Mouse (Mus musculus): ENCODE data around the gene Vgll4. TPM values are rescaled to one million over a fixed set of nuclear protein-coding genes. Genes with fewer than 3 reads are reported as not detected.
"Not testable (repeated sequence)": the region's sequence is repeated elsewhere in the genome, so short reads cannot be mapped to it uniquely, and the experiment has no call there.

Gene Vgll4
- total RNA-seq, 2 experiments from 2014 or later, result 46.9 to 49.2 TPM

DNA sequence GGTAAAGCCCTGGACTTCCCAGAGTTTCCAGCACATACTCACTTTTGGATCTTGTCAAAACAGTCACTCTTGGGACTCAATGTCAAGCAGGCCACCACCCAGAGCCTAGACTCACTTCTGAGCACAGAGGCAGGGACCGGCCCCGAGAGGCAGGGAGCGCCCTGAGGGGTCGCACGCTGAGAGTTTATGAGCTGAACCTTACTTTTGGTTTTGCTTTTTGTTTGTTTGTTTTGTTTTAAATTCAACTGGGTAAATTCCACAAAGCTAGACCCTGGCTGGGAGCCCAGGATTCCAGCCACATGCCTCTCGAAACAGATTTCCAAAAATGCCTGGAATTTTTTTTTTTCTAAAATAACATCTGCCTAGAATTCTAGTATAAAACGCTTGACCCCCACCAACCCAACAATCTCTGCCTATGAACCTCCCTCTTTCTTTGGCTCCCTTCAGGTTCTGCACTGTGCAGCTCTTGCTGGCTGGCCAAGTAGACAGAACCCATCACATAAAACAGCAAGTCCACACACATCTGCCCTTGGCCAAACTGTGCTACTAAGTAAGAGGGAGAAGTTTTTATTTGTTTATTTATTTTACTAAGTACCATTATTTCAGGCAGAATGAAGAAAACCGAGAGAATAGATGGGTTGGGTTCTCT, 28.5 kb downstream of the Vgll4 start:
- DNase-seq (ENCODE audit: low spot score in 2 of 2), result no peak

DNA sequence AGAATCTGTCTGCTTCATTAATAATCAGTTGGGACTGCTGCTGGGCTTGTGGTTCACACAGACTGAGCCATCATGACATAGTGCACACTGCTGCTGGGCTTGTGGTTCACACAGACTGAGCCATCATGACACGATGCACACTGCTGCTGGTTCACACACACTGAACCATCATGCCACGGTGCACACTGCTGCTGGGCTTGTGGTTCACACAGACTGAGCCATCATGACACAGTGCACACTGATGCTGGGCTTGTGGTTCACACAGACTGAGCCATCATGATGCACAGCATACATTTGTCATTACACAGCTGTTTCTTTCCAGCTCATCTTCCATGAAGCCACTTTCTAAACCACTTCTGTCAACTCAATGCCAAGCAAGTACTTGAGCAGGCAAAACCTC, 30.1 kb downstream of the Vgll4 start:
- DNase-seq (ENCODE audit: low spot score in 2 of 2), result no peak

DNA sequence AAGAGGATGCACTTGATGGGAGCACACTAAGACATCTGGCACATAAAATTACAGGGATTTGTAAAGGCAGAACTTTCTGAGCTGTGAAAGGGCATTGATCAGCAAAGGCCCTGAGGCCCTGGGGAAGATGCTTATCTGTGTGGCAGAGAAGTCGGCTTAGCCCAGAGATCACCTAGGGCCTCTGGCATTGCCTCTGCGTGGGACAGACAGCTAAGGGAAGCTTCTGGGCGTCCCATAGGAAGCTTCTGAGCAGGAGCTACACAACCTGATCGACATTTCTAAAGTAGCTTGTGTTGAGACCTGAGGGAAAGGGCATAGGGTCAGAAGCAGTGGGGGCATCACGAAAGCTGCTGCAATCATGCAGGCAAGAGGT, 32.9 kb downstream of the Vgll4 start:
- DNase-seq (ENCODE audit: low spot score in 2 of 2), result no peak

DNA sequence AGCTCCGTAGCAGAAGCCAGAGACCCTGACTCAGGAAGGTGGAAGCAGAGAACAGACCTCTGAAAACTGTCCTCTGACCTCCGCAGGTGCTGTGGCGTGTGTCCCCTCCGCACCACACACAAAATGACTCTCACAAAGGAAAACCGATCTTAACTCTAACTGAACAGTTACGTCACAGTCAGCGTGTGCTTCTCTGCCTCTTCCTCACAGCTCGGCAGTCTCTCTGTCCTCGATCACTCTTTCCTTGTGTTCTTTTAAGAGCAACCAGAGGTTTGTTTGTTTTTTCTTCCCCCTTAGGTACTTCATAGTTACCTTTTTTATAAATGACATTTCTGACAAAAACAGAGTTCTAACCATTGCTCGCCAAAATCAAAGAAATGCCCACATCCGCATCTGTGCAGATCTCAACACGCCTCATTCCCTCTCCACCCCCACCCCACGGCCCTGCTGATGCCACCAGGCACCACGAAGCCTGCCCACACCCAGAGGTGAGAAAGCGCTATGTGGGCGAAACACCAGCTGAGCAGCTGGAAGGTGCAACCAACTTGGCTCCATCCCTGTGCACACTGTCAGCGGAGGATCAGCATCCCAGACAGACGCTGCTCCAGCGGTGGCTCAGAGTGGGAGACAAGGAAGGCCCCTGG, 33.4 kb downstream of the Vgll4 start:
- DNase-seq (ENCODE audit: low spot score in 2 of 2), result no peak

DNA sequence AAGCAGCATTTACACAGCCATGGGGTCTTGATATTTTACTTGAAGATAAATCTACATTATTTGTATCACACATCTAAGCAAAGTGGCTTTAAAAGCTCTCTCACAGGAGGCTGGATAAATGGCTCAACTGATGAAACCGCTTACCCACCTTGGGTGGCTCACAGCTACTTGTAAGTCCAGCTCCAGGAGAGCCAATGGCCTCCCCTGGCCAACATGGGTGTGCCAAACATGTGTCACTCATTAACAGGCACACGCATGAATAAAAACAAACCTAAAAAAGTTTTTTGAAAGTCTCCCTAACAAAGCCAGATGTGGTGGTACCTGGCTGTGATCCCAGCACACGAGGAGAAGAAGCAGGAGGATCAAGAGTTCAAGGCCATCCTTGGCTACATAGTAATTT, 34.4 kb downstream of the Vgll4 start:
- no peak for DNase-seq (ENCODE audit: low spot score in 2 of 2)

DNA sequence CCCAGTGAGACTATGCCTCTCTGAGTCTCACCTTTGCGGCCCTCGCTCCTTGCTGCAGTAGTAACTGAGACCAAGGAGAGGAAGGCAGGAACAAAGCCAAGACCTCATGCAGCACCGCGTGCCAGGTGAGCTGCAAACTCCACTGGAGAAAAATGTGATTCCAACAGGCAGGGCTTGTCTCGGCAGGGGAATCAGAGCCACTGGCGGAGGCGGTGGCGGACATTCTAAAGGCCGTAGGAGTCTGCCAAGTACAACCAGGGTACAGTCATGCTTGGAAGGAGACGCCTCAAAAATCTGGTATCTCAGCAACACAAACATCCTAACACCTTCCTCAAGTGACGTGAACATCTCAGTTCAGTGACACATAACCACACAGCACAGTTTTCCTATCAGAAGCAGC, 35.7 kb downstream of the Vgll4 start:
- DNase-seq (ENCODE audit: low spot score in 2 of 2), result no peak

DNA sequence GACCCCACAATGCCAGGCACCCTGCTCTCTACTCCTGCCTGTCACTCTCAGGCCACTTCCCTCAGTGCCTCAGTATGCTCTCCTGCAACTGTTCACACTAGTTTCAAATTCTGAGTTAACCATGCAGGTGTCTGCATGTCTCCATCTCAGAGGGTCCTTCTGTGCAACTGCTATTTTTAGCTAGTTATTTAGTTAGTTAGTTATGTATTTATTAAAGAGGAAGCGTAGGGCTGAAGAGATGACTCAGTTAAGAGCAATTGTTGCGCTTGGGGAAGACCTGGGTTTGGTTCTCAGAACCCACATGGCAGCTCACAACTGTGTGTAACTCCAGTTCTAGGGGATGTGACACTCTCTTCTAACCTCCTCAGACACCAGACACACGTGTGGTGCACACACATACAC, 36.8 kb downstream of the Vgll4 start:
- DNase-seq (ENCODE audit: low spot score in 2 of 2), result no peak

DNA sequence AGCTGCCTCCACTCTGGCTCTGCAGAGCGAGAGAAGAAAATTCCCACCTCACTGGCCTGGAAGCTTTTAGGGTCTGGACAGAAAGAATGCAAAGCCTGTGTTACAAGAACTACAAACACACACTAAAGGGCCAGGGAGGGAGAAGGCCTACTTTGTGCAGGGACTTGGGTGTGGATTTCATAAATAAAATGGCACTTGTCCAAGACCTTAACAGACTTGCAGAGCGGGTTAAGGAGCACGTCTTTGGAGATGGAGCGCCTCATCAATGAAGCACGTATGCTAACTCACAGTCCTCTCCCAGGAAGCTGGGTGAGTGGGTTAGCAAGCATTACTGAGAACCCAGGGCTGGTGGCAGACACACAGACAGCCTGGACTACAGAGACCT, 37.7 kb downstream of the Vgll4 start:
- no peak for DNase-seq (ENCODE audit: low spot score in 2 of 2)

DNA sequence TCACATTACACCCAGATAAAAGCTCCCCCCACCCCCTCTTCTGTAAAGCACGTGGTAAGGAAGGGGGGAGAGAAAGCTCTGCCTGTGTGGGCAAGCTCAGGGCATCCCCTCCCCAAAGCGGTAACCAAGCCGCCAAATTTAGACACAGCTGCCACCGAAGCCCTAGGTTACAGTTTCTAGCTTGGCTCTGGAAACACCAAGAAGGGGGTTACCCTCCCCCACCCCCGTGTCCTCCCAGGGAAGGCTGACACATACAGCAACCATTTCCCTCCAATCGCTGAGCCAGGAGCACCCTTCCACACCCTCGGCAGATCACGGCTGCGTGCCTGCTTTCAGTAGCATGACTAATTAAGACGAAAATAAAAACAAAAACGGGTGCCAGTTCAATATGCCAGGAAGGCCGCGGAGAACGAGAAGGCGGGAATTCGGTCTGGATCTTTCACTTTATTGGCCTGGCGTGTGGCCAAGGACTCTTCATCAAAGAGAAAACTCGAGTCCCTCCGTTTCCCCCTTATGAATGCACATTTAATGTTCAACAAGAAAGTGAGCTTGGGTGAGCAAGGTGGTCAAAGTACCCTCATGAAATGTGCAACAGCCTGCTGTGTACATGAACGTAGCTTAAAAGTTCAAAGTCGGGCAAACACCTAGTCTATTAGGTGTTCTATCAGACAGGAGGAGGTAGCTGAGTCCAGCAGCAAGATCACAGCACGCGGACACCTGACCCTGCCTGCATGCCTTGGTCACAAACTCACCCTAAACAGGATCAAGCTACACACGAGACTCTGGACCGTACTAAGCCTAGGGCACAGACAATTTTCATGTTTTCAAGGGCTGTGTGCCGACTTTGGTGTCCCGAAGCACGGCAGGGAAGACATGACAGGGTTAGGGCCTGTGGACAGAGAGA, 38.3 kb downstream of the Vgll4 start:
- peak; percentile 42 to 77 for DNase-seq (ENCODE audit: low spot score in 2 of 2)

DNA sequence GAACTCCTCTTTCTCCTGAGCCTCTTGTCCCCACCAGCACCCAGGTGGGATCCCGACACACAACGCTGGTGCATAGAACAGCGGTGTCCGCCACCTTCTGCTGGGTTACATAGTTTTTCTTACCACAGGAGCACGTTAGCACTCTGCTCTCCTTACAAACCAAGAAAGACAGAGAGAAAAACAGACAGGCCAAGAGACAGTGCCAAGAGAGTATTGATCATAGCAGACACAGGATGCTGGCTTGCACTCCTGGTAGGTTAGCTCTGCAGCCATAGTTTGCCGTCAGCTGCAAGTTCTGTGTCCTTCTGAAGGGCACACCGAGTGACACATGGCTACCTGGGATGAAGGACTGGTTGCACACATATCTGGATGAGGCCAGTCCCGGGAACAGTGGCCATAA, 39.1 kb downstream of the Vgll4 start:
- no peak for DNase-seq (ENCODE audit: low spot score in 2 of 2)

DNA sequence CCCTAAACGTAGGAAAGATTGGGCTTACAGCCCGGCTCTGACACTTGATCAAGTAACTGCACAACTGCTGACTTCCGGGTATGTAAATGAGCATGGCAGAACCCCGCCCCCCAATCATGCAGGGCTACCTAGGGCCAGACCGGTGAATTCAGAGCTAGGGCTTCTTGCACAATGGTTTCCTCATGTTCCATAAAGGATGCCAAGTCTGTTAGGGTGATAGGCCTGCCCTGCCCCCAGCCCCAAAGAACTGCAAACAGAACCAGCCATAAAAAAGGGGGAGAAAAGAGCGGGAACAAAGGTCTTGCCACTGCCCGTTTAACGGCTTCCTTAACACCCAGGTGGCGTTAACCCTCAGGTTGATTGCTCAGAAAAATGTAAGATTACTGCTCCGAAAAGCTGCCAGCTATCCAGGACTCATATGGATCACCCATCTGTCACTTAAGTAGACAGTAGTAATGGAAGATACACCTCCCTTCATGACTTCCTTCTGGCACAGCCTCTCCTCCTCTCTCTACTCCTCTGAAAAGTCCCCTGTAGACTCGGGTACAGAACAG, 39.7 kb downstream of the Vgll4 start:
- no peak for DNase-seq (ENCODE audit: low spot score in 2 of 2)

DNA sequence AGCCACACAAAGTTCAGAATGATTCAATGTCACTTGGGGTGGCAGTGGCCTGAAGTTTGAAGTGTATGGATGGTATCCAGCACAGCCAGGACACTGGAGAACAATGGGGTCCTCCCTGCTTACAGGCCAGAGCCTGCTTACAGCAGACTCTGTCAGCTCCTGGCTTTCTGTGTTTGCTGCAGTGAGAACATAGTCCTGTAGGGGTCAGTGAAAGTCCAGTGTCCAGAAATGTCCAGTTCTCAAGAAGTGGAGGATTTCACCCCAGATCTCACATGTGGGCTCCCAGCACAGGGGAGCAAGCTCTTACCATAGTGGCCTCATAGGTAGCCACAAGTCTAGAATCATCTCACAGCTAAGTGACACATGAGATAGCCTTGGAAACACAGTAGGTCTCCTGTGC, 40.4 kb downstream of the Vgll4 start:
- DNase-seq (ENCODE audit: low spot score in 2 of 2), result peak in 1 of 2 experiments; percentile 52

DNA sequence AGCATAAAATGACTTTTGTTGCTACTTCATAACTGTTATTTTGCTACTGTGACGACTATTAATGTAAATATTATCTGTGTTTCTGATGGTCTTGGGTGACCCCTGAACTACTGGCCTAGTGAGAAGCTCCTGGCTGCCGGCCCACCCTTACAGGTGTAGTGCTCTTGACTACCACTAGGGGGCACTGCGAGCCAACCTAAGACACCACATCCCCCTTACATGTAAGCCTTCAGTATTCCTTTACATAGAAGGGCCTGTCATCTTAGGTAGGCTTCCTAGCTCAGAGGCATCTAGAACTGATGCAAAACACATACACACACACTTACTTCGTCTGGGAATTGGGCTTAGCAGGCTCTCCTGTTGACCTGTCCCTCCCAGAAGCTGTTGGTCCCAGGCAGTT, 41.3 kb downstream of the Vgll4 start:
- DNase-seq (ENCODE audit: low spot score in 2 of 2), result peak in 1 of 2 experiments; percentile 84

DNA sequence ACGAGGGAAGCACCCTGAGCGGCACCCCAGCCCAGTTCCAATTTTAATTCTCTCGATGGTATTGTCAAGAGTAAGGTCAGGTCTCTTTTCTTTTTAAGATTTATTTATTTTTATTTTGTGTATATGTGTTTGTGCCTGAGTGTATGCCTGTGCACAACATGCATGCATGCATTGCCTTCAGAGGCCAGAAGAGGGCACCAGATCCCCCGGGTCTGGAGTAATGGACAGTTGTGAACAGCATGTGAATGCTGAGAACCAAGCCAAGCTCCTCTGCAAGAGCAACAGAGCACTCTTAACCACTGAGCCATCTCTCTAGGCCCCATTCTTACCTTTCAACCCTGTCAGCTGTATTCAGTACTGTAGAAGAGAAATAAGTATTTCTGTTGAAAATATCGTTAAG, 42.4 kb downstream of the Vgll4 start:
- DNase-seq (ENCODE audit: low spot score in 2 of 2), result no peak

DNA sequence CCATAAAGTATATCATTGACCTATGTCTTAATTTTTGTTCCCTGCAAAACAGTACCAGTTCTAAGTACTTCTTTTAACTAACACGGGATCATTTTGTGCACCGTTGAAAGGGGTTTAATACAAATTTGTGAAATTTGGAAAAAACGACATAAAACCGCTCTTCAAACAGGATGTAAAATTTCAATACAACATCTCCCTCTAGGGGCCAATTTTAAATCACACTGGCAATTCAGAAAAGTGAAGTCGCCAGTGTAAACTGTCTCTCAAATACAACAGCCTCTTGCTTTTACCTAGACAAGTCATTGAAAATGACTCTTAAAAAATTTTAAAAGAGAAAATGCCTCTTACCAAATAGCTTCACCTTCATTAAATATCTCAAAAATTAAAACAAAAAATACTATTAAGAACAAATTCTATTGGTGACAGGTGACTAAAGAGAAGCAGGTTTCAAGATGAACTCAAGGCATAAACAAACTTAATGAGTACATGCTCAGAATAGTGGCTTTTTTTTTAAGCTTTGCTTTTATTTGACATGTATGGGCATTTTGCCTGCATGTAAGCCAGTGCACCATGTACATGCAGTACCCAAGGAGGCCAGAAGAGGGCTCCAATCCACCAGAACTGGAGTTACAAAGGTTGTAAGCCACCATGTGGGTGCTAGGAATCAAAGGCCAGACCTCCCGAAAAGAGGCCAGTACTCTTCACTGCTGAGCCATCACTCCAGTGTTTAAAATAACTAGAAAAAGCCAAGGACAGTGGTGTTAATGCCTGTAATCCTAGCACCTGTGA, 43.2 kb downstream of the Vgll4 start:
- DNase-seq (ENCODE audit: low spot score in 2 of 2), result peak in 1 of 2 experiments; percentile 71

DNA sequence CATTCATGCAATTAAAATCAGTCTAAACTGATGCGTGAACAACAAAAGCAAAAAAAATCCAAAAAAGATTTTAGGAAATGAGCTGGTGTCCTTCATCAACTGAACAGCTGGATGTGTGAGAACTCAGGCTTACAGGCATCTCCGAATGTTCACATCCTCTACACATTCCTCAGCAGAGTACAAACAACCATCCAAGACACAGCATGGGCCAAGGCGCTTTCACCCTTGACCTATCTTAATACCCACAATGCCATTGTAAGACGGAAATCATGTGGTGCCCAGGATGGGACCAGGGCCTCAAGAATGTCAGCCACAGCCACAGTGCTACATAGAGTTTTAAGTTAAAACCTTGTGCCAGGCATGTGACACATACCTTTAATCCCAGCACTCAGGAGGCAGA, 44.6 kb downstream of the Vgll4 start:
- DNase-seq (ENCODE audit: low spot score in 2 of 2), result no peak

DNA sequence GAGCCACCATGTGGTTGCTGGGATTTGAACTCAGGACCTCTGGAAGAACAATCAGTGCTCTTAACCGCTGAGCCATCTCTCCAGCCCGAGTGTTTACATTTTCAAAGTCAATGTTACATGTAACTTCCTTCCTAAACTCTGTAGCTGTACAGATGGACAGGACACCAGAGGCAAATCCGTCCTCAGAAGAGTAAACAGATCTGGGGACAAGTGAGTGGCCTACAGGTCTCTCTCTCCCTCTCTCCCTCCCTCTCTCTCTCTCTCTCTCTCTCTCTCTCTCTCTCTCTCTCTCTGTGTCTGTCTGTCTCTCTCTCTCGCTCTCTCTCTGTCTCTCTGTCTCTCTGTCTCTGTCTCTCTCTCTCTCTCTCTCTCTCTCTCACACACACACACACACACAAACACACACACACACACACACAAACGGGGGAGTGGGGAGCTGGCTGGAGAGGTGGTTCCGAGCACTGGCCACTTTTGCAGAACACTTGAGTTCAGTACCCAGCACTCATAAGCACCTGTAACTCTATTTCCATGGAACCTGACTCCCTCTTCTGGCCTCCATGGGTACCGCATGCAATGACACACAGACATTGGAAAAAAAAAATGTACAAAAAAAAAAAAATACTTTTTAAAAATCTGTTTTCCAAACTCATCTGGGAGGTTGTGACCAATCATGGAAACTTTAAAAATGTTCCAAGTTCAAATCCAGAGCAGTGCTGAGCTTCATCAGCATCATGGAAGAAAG, 47.3 kb downstream of the Vgll4 start:
- DNase-seq (ENCODE audit: low spot score in 2 of 2), result not testable (repeated sequence)

DNA sequence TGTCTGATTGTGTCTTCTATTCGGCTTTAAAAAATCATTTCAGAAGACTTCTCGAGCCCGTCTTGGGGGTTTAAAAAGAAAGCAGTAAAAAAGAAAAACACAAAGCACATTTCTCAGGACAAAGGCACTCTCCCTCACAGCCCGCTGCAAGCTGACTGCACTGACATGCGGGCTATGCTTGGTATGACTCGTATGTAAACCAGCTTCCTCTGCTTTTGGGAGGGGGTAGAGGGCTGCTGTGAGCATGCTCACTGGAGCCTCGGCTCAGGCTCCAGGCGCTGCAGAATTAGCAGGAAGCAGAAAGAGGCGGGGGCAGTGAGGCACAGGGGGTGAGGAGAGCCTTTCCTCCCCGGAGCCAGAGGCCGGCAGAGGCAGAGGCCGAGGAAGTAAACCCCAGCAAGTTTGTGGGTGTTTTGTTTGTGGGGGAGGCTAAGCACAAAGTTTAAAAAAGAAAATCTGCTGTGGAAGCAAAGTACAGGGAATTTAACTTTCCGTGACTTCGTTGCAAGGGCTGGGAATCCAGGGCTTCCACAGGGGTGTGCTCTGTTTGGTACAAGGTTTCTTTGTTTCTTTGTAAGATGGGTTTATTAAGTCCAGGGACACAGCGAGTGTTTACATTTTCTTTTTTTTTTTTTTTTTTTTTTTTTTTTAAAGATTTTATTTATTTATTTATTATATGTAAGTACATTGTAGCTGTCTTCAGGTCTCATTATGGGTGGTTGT, 48.0 kb downstream of the Vgll4 start:
- peak; percentile 72 to 86 for DNase-seq (ENCODE audit: low spot score in 2 of 2)

DNA sequence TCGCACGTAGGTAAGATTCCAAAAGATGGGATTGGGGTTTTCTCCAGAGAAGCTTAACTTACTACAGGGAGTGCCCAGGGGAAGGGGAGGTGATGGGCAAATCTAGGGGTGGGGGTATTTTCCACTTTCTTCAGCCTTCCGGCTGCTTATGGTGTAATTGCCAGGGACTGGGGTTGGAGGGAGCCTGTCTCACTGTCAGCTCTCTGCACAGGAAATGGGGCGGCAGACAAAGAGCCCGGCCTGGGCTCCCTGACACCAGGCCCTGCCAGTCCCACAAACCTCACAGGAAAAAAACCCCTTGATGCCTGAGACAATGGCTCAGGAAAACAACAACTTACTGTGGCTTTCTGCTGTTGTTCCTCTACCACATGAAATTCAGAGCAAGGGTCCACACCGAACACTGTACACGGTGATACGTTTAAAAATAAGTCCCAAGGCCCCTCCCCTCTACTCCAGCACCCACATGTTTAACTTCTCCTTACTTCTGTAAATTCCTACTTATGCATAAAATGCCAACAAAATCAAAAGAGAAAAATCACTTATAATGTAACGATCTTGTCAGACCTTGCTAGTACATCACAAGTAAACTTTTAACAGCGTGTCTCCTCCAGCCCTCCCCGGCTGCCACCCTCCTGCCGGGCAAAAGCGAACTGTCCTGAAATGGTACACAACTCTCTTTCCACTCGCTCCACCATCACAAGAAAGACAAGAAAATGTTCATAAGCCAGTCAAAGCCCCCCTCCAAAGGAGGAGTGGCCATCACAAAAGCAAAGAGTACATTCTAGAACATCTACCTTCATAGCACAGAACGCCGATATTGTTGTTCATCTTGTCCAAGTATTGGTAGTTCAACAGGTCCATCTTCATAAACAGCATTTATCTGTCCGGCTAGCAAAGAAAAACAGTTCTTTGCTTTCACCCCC, 49.0 kb downstream of the Vgll4 start:
- DNase-seq (ENCODE audit: low spot score in 2 of 2), result no peak
